Mouse (Mus musculus) MEL (cell line): ENCODE measurements around the gene Il17rb. TPM values are rescaled to one million over a fixed set of nuclear protein-coding genes. Genes with fewer than 3 reads are reported as not detected.
A peak's percentile ranks its signal among the peaks of the same experiment; 100 is the strongest.

ENCODE experiments used
- DNase-seq: peaks from one replicate; pipeline ENCODE4 v3.0.0; 2011; ENCODE audit warnings: low read depth, low spot score
- H3K27ac ChIP-seq: 2 replicates; pipeline ENCODE4 v1.5.1; 2012; ENCODE audit warnings: low read depth, mild to moderate bottlenecking, control low read depth, low read length, moderate library complexity; ENCODE audit not compliant: control insufficient read depth
- H3K27me3 ChIP-seq, 2 experiments: fragments of 150-350 bp in 1 of 2; sonication (generic) in 1 of 2; 2 replicates each; pipeline ENCODE4 v1.6.1; 2012; ENCODE audit warnings: low read length in 2 of 2, mild to moderate bottlenecking in 2 of 2, improper control_type of control experiment in 1 of 2, moderate library complexity in 1 of 2; ENCODE audit not compliant: insufficient read depth in 2 of 2, control insufficient read depth in 1 of 2
- H3K36me3 ChIP-seq, 2 experiments: 2 replicates each; pipeline ENCODE4 v1.6.1; 2012 to 2014; ENCODE audit warnings: low read length in 2 of 2, improper control_type of control experiment in 1 of 2, inconsistent platforms in 1 of 2, mild to moderate bottlenecking in 1 of 2; ENCODE audit not compliant: insufficient read depth in 2 of 2, control insufficient read depth in 1 of 2
- H3K4me1 ChIP-seq, 2 experiments: fragments of 150-350 bp in 1 of 2; sonication (generic) in 1 of 2; 2 replicates each; pipeline ENCODE4 v1.6.1; 2012; ENCODE audit warnings: low read length in 2 of 2, improper control_type of control experiment in 1 of 2, mild to moderate bottlenecking in 1 of 2; ENCODE audit not compliant: insufficient read depth in 2 of 2, control insufficient read depth in 1 of 2
- H3K4me3 ChIP-seq, 2 experiments: fragments of 150-350 bp in 1 of 2; sonication (generic) in 1 of 2; 2 replicates each; pipeline ENCODE4 v1.5.1; 2012; ENCODE audit warnings: low read depth in 2 of 2, low read length in 2 of 2, mild to moderate bottlenecking in 2 of 2, moderate library complexity in 2 of 2, control low read depth in 1 of 2, improper control_type of control experiment in 1 of 2; ENCODE audit not compliant: control insufficient read depth in 1 of 2, insufficient read depth in 1 of 2
- H3K79me2 ChIP-seq: 2 replicates; pipeline ENCODE4 v1.6.1; 2012; ENCODE audit warnings: mild to moderate bottlenecking, low read length, moderate library complexity; ENCODE audit not compliant: control insufficient read depth, poor library complexity, insufficient read depth
- H3K9ac ChIP-seq: 2 replicates; pipeline ENCODE4 v1.6.1; 2012; ENCODE audit warnings: low read depth, mild to moderate bottlenecking, control low read depth, low read length, moderate library complexity; ENCODE audit not compliant: control insufficient read depth, poor library complexity, severe bottlenecking
- H3K9me3 ChIP-seq: fragments of 150-350 bp; sonication (generic); replicated peaks from 2 replicates; pipeline ENCODE4 v1.6.1; 2012; ENCODE audit warnings: mild to moderate bottlenecking, low read length, improper control_type of control experiment, moderate library complexity; ENCODE audit not compliant: insufficient read depth
- BHLHE40 ChIP-seq: IDR thresholded peaks from 2 replicates; pipeline ENCODE4 v1.6.1; 2012; ENCODE audit warnings: low read depth, mild to moderate bottlenecking, inconsistent platforms, low read length, improper control_type of control experiment, borderline replicate concordance
- EP300 ChIP-seq, 2 experiments: IDR thresholded peaks; 2 replicates each; pipeline ENCODE4 v1.6.1; 2011; ENCODE audit warnings: improper control_type of control experiment in 2 of 2, low read length in 2 of 2, low read depth in 1 of 2, mild to moderate bottlenecking in 1 of 2
- ETS1 ChIP-seq: IDR thresholded peaks from 2 replicates; pipeline ENCODE4 v1.6.1; 2012; ENCODE audit warnings: low read depth, mild to moderate bottlenecking, inconsistent platforms, low read length, improper control_type of control experiment, moderate library complexity
- GATA1 ChIP-seq: IDR thresholded peaks from 2 replicates; pipeline ENCODE4 v1.6.1; 2011; ENCODE audit warnings: low read depth, low read length, improper control_type of control experiment
- HCFC1 ChIP-seq: IDR thresholded peaks from 2 replicates; pipeline ENCODE4 v1.6.1; 2012; ENCODE audit warnings: low read depth, mild to moderate bottlenecking, inconsistent platforms, low read length, improper control_type of control experiment, moderate library complexity
- MAFK ChIP-seq: IDR thresholded peaks from 2 replicates; pipeline ENCODE4 v1.6.1; 2011; ENCODE audit warnings: low read depth, mild to moderate bottlenecking, low read length, improper control_type of control experiment, borderline replicate concordance
- MEF2A ChIP-seq: IDR thresholded peaks from 2 replicates; pipeline ENCODE4 v1.6.1; 2014; ENCODE audit warnings: low read depth, mild to moderate bottlenecking, inconsistent platforms, low read length, improper control_type of control experiment; ENCODE audit not compliant: poor library complexity, insufficient replicate concordance, severe bottlenecking; ENCODE audit errors: extremely low read depth
- NELFE ChIP-seq: IDR thresholded peaks from 2 replicates; pipeline ENCODE4 v1.6.1; 2011; ENCODE audit warnings: low read depth, low read length, improper control_type of control experiment
- NRF1 ChIP-seq: IDR thresholded peaks from 2 replicates; pipeline ENCODE4 v1.6.1; 2014; ENCODE audit warnings: low read depth, mild to moderate bottlenecking, inconsistent platforms, low read length, improper control_type of control experiment, moderate library complexity; ENCODE audit not compliant: poor library complexity, insufficient read depth, severe bottlenecking
- POLR2A ChIP-seq, 2 experiments: IDR thresholded peaks; 2 replicates each; pipeline ENCODE4 v1.6.1; 2011 to 2012; ENCODE audit warnings: low read length in 2 of 2, mild to moderate bottlenecking in 2 of 2, control low read depth in 1 of 2, improper control_type of control experiment in 1 of 2, low read depth in 1 of 2, moderate library complexity in 1 of 2; ENCODE audit not compliant: control insufficient read depth in 1 of 2, insufficient read depth in 1 of 2, poor library complexity in 1 of 2
- RAD21 ChIP-seq: IDR thresholded peaks from 2 replicates; pipeline ENCODE4 v1.6.1; 2011; ENCODE audit warnings: mild to moderate bottlenecking, low read depth, low read length, improper control_type of control experiment
- SIN3A ChIP-seq: IDR thresholded peaks from 2 replicates; pipeline ENCODE4 v1.6.1; 2012; ENCODE audit warnings: low read length, improper control_type of control experiment, inconsistent platforms
- SMC3 ChIP-seq: IDR thresholded peaks from 2 replicates; pipeline ENCODE4 v1.6.1; 2011; ENCODE audit warnings: low read depth, low read length, improper control_type of control experiment
- TAL1 ChIP-seq: IDR thresholded peaks from 2 replicates; pipeline ENCODE4 v1.6.1; 2012; ENCODE audit warnings: mild to moderate bottlenecking, inconsistent platforms, low read length, moderate library complexity, mixed read lengths
- TCF12 ChIP-seq: IDR thresholded peaks from 2 replicates; pipeline ENCODE4 v1.6.1; 2014; ENCODE audit warnings: low read depth, mild to moderate bottlenecking, inconsistent platforms, low read length, improper control_type of control experiment, moderate library complexity
- ZKSCAN1 ChIP-seq: IDR thresholded peaks from 2 replicates; pipeline ENCODE4 v1.6.1; 2012; ENCODE audit warnings: low read depth, mild to moderate bottlenecking, inconsistent platforms, low read length, improper control_type of control experiment, moderate library complexity
- ZMIZ1 ChIP-seq: IDR thresholded peaks from 2 replicates; pipeline ENCODE4 v1.6.1; 2012; ENCODE audit warnings: low read depth, mild to moderate bottlenecking, inconsistent platforms, low read length, improper control_type of control experiment, moderate library complexity
- ZNF384 ChIP-seq: IDR thresholded peaks from 2 replicates; pipeline ENCODE4 v1.6.1; 2012; ENCODE audit warnings: low read depth, mild to moderate bottlenecking, inconsistent platforms, low read length, improper control_type of control experiment
- polyA plus RNA-seq, 2 experiments: library from polyadenylated mRNA; stranded (reverse) in 1 of 2; unstranded in 1 of 2; fragments of >175 nt in 1 of 2; fragments of >200 nt in 1 of 2; gene quantifications; 2 replicates each; pipeline versions ENCODE4 v1.2.1 to v1.2.4; 2012; ENCODE audit warnings: low replicate concordance in 2 of 2, low read depth in 1 of 2; ENCODE audit not compliant: insufficient read length in 2 of 2, insufficient read depth in 1 of 2, missing spikeins in 1 of 2
- total RNA-seq: library from RNA; depleted of rRNA; stranded (reverse); fragments of 300-350 nt; gene quantifications from 2 replicates; pipeline ENCODE4 v1.2.3, GENCODE M21; 2012

Il17rb gene
- total and polyA plus RNA-seq, 3 experiments = 0.08 to 0.13 TPM; not detected in 1

DNA sequence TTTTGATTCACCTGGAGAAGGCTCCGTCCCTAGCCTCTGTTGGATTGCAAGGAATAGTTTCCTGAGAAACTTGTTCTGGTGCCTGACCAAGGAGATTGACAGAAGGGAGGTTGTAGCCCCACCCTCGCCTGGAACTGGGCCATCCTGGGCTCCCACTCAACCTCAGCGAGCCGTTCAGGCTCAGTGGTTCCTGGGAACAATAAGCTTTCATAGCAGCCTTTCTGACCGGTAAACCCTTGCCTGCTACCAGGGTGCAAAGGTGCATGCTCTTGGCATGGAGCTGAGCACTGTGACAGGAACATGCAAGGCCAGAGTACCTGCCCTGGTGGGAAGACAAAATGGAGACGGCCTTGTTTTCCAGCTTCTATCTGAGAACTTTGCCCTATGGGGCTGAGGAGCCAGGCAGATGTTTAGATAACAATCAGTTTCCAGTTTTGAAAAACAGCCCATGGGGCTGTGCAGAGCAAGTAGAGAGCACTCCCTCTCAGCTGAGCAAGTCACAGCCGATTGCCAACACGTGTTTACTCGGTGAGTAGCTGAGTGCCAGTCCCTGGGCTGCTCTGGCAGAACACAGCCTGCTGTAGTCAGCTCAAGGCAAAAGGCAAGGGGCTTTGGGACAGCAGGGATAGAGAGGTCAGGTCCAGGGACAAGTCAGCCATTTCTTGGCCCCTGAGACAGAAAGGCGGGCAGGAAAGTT, 1.3 kb upstream of the Il17rb start:
- TF ChIP-seq MAFK = no peak
- no peak for TF ChIP-seq ETS1
- TF ChIP-seq SIN3A = no peak
- no peak overlapping the region for H3K27ac ChIP-seq
- no peak for DNase-seq
- H3K79me2 ChIP-seq = no peaks in the 10 kb centered on the region
- H3K9ac ChIP-seq = no peak overlapping the region
- no peaks in the 10 kb centered on the region for H3K4me1 ChIP-seq
- H3K36me3 ChIP-seq = no peaks in the 10 kb centered on the region
- no peaks in the 10 kb centered on the region for H3K9me3 ChIP-seq
- H3K4me3 ChIP-seq = no peak overlapping the region
- H3K27me3 ChIP-seq = no peaks in the 10 kb centered on the region; a peak in 1 of 4 replicates

DNA sequence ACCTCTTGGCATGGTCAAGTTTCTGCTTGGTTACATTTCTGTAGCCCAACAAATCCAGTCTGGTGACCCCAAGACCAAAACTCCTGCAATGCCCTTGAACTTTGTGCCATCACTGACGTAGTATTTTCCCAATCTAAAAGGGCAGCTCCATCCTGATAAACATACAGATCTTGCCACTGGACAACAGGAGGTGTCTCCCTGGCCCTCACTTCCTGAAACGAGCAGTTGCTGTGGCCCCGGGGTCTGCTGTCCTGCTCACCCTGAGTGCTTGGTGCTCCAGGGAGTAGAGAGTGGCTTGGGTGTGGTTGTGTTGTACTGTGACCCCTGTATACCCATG, 9.3 kb downstream of the Il17rb start:
- Histone ChIP-seq H3K4me1 (peaks cover 2 to 3% of the 10 kb centered on the region in 2 experiments; a peak in 1 of 4 replicates), H3K79me2 (no peaks in the 10 kb centered on the region)

DNA sequence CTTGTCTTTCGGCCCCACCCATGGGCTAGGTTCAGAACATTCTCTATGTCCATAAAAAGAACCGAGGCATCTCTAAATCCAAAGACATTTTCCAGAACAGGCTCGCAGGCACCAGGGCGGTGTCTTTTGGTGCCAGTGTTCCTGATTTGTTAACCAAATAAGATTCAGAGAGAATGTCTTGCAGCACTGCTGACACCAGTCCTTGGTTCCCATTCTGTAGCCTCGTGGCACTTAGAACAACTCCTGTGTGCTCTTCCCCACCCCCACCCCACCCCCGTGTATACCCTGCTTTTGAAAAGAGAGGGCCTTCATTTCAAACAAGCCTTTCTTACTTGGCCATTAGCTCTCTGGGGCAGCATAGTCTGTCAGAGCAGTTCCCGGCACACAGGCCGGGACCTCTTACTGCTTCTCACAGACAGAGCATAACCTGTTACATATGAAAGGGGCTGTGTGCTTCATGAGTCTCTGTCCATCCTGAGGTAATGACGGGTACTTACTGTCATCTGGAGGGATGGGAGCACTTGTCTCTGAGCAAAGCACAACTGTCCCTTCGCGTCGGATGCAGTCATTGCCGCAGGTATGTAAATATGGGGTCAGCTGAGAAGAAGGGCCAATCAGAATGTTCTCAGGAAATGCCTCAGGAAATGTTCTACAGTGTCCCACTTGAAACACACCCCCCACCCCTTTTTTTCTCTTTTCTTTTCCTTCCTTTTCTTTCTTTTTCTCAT, 9.8 kb downstream of the Il17rb start:
- no peak overlapping the region for H3K4me3 ChIP-seq
- no peak for DNase-seq

More for the DNA sequence above, 9.3 kb downstream of the Il17rb start:
- TF ChIP-seq NRF1 (no peak), ZNF384 (no peak)
- Histone ChIP-seq H3K36me3 (peaks cover 0 to 4% of the 10 kb centered on the region in 2 experiments; a peak in 1 of 4 replicates), H3K9ac (no peak overlapping the region), H3K27me3 (no peaks in the 10 kb centered on the region), H3K4me3 (no peak overlapping the region), H3K9me3 (no peaks in the 10 kb centered on the region), H3K27ac (no peak overlapping the region)
- peak; percentile 16 for DNase-seq

DNA sequence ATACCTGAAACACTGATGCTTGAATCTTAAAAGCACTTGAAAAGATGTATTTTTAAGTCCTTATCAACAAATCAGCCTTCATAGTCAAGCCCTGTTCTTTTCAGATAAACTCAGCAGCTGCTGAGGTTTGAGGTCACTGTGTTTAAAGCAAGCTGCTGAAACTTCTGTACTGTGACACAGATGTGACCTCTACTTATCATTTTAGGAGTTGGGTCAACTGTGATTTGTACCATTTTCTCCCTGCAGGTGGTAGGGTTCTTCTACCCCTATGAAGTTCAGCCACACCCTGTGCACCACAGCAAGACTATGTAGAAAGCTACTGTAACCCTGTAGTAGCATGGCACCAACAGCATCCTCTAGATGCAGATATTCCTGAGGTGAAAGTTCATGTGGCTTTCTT, 11.4 kb downstream of the Il17rb start:
- H3K36me3 ChIP-seq = peaks cover 0 to 4% of the 10 kb centered on the region in 2 experiments; a peak in 1 of 4 replicates

More for the DNA sequence above, 9.8 kb downstream of the Il17rb start:
- no peaks in the 10 kb centered on the region for H3K9me3 ChIP-seq
- peaks cover 0 to 4% of the 10 kb centered on the region in 2 experiments; a peak in 1 of 4 replicates for H3K36me3 ChIP-seq
- H3K27me3 ChIP-seq = no peaks in the 10 kb centered on the region
- TF ChIP-seq MEF2A = no peak
- TF ChIP-seq, all 39 proteins: peak for 0
- Histone ChIP-seq H3K79me2 (no peaks in the 10 kb centered on the region), H3K27ac (no peak overlapping the region), H3K4me1 (peaks cover 2 to 3% of the 10 kb centered on the region in 2 experiments; a peak in 1 of 4 replicates), H3K9ac (no peak overlapping the region)

More for the DNA sequence above, 11.4 kb downstream of the Il17rb start:
- Histone ChIP-seq H3K9ac (no peak overlapping the region), H3K4me3 (no peak overlapping the region), H3K79me2 (no peaks in the 10 kb centered on the region), H3K9me3 (no peaks in the 10 kb centered on the region), H3K4me1 (peaks cover 2 to 3% of the 10 kb centered on the region in 2 experiments; a peak in 1 of 4 replicates), H3K27me3 (no peaks in the 10 kb centered on the region), H3K27ac (no peak overlapping the region)
- TF ChIP-seq EP300 (IDR thresholded peaks at IDR 0.05; ENCODE audit: low read depth in 1 of 2, low read length in 2 of 2) (no peak), RAD21 (no peak), BHLHE40 (no peak), POLR2A (IDR thresholded peaks at IDR 0.05; ENCODE audit: control insufficient read depth in 1 of 2, insufficient read depth in 1 of 2, low read depth in 1 of 2, low read length in 2 of 2, poor library complexity in 1 of 2) (no peak), GATA1 (no peak), ZMIZ1 (no peak), TAL1 (no peak), HCFC1 (no peak), NELFE (no peak), TCF12 (no peak), ZKSCAN1 (no peak), SMC3 (no peak)
- no peak for DNase-seq
